Mouse (Mus musculus): ENCODE results near the gene Atad3a.
"Not testable (repeated sequence)": the region's sequence is repeated elsewhere in the genome, so short reads cannot be mapped to it uniquely, and the experiment has no call there.

The Atad3a gene

GRCm38 (mm10) chr4:155774971-155775740, 14.3 kb upstream of the Atad3a start:
- no peak for DNase-seq (ENCODE audit: low read depth, low spot score)

DNA sequence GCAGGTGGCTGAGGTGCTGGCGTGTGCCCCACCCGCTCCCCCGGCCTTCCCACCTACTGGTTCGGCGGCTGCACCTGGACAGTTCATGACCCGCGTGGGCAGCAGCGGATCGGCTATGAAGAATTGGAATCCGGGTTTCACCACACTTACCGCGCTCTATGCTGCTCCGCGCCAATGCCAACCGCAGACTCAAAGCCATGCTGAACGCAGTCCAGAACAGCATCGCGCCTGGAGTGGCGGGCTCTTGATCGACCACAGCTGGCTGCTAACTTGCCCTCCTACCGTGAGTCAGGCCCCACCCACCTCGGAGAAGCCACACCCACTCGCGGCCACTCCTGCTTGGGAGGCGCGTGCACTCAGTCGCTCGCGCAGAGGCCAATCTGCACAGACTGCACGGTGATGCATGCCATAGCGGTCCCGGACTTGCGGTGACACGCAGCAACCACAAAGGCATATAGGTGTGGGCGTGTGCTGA, 13.4 kb upstream of the Atad3a start, which contains the start of gene Vwa1:
Gene Vwa1 (minus strand): TSS at position 419 of the 475 bp plus-strand sequence.
- peak; percentile 87 for DNase-seq (ENCODE audit: low read depth, low spot score)

DNA sequence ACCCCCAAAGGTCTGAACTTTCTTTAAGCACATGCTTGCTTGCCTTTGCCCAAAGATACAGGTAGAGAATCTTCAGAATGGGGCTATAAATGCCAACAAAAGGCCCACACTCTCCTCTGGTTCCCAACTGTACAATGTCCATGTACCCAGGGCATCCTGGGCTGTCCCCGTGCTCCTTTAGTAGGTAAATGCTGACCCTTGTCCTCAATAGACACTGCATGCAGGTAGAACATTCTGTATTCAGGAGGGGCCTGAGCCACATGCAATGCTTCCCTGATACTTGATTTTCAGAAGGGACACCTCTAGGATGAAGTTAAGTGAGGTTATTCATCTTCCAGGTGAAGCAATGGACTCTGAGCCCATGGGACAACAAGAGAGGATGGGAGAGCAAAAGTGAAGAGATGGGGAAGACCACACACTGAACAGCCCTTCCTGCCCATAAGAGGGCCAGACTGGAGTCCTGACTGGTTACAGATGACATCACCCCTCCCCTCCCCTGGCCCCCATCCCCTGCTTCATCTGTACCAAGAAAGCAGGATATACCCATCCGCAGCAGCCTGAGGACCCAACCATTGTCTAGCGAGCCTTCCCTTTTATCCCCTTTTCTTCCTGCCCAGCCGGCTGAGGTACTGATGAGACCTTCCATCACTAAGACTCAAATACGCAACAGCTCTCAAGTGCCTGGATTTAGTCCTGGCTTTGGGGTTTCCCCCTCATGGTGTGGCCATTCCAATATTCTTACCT, 12.6 kb upstream of the Atad3a start:
- no peak for DNase-seq (ENCODE audit: low read depth, low spot score)

- DNase-seq (ENCODE audit: low read depth, low spot score): no peak
Measured at GRCm38 (mm10) chr4:155772786-155773185, 11.9 kb upstream of the Atad3a start.

GRCm38 (mm10) chr4:155771706-155772105, 10.8 kb upstream of the Atad3a start:
- DNase-seq (ENCODE audit: low read depth, low spot score): no peak

GRCm38 (mm10) chr4:155770626-155771025, 9.7 kb upstream of the Atad3a start:
- no peak for DNase-seq (ENCODE audit: low read depth, low spot score)

GRCm38 (mm10) chr4:155769880-155770512, 9.1 kb upstream of the Atad3a start:
- DNase-seq (ENCODE audit: low read depth, low spot score): peak; percentile 79

GRCm38 (mm10) chr4:155769496-155769879, 8.6 kb upstream of the Atad3a start:
- DNase-seq (ENCODE audit: low read depth, low spot score): no peak

- no peak for DNase-seq (ENCODE audit: low read depth, low spot score)
Measured at GRCm38 (mm10) chr4:155762357-155762756, 1.5 kb upstream of the Atad3a start.

- DNase-seq (ENCODE audit: low read depth, low spot score): no peak
Measured at GRCm38 (mm10) chr4:155761356-155762099, 635 bp upstream of the Atad3a start.

GRCm38 (mm10) chr4:155759862-155760612, 856 bp downstream of the Atad3a start:
- DNase-seq (ENCODE audit: low read depth, low spot score): peak; percentile 76

DNA sequence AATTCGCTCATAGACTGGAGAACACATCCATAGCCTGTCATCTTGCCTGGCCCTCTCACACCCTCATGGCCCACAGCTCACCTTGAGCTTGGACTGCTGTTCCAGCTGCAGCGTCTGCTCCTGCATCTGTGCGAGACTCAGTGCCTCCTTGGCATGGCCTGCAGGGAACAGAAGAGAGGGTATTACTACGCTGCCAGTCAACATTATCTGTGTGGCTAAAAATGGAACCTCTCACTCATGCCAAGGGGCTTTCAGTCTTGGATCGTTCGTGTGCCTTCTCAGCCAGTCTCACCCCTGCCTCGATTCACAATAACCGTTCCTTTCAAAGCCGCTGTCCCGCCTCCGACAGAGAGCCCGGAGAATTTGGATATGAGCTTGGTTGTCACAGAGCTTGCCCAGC, 3.9 kb downstream of the Atad3a start:
- DNase-seq (ENCODE audit: low read depth, low spot score): no peak

- no peak for DNase-seq (ENCODE audit: low read depth, low spot score)
Measured at GRCm38 (mm10) chr4:155746575-155747490, 14.1 kb downstream of the Atad3a start.

GRCm38 (mm10) chr4:155746036-155746548, 14.8 kb downstream of the Atad3a start:
- no peak for DNase-seq (ENCODE audit: low read depth, low spot score)

DNA sequence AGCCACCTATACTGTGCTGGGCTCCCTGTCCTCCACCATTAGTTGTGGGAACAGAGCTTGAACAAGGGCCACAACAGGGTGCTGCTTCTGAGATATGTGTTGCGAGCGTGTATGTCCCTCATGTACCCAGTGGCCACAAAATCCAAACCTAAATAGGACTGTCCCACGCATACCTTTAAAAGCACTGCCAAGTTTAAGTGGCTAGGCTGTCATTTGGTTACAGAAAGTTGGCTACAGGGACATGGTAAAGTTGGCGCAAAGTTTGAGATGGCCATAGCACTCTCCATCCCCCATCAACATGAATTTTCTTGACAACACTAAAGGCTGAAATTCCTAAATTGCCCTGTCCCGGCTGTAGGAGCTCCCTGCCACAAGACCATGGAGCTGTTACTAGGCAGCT, 15.8 kb downstream of the Atad3a start:
- DNase-seq (ENCODE audit: low read depth, low spot score): no peak

- DNase-seq (ENCODE audit: low read depth, low spot score): no peak
Measured at GRCm38 (mm10) chr4:155744474-155744873, 16.4 kb downstream of the Atad3a start.

- no peak for DNase-seq (ENCODE audit: low read depth, low spot score)
Measured at GRCm38 (mm10) chr4:155742684-155743083, 18.2 kb downstream of the Atad3a start.

DNA sequence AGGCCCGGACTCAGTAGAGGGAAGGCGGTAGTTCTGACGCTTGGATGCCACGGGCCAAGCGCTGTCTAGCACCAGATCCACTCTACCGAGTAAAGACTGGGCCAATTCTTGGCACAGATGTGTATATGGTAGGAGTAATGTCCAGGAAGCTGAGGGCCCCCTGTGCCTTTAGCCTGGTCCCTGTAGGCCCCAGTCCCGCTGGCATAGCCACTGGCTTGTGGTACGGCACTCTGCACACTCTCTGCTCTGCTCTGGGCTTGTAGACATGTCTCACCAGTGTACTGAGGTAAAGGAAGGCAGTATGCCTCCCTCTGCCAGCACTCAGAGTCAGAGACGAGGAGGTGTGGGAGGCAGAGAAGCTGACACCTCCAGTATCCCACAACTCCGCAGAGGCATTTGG, 20.2 kb downstream of the Atad3a start:
- DNase-seq (ENCODE audit: low read depth, low spot score): not testable (repeated sequence)
